Mouse (Mus musculus) lung, adult 18-20 months (tissue): ENCODE measurements at regions not wholly inside any gene's neighbourhood (a gene's known extent, or its start where the extent isn't known, plus 50 kb on each side); places are given as distances from the start of the nearest gene placed in this dataset.

ENCODE experiments used
- DNase-seq, 2 experiments: peaks; one replicate each; pipeline ENCODE4 v3.0.0; 2022; ENCODE audit warnings: mixed read lengths in 2 of 2

GRCm38 (mm10) chr9:74342176-74342575 lies 232.0 kb downstream of the Wdr72 start:
- no peak for DNase-seq

GRCm38 (mm10) chr9:74345027-74345426 lies 234.9 kb downstream of the Wdr72 start:
- no peak for DNase-seq

- peak in 1 of 2 experiments; percentile 5 for DNase-seq
Measured at GRCm38 (mm10) chr9:74348776-74349175, 238.6 kb downstream of the Wdr72 start.

GRCm38 (mm10) chr9:74365930-74366438 lies 255.8 kb downstream of the Wdr72 start:
- DNase-seq, result no peak

- no peak for DNase-seq
Measured at GRCm38 (mm10) chr9:74376191-74376590, 266.0 kb downstream of the Wdr72 start.

GRCm38 (mm10) chr9:74377204-74377603 lies 267.0 kb downstream of the Wdr72 start:
- no peak for DNase-seq

GRCm38 (mm10) chr9:74384206-74384896 lies 274.2 kb downstream of the Wdr72 start:
- DNase-seq, result no peak

- DNase-seq, result no peak
Measured at GRCm38 (mm10) chr9:74425594-74425993, 315.4 kb downstream of the Wdr72 start.

GRCm38 (mm10) chr9:74449981-74450380 lies 339.8 kb downstream of the Wdr72 start:
- DNase-seq, result no peak

GRCm38 (mm10) chr9:74461084-74461483 lies 350.9 kb downstream of the Wdr72 start:
- DNase-seq, result no peak

GRCm38 (mm10) chr9:74476830-74477229 lies 366.7 kb downstream of the Wdr72 start:
- peak in 1 of 2 experiments; percentile 2 for DNase-seq

GRCm38 (mm10) chr9:74479273-74479672 lies 369.1 kb downstream of the Wdr72 start:
- DNase-seq, result no peak

- no peak for DNase-seq
Measured at GRCm38 (mm10) chr9:74513887-74514286, 347.8 kb upstream of the Onecut1 start.

- peak in 1 of 2 experiments; percentile 15 for DNase-seq
Measured at GRCm38 (mm10) chr9:74528550-74528949, 333.2 kb upstream of the Onecut1 start.

GRCm38 (mm10) chr9:74530317-74530716 lies 331.4 kb upstream of the Onecut1 start:
- peak; percentile 8 to 26 for DNase-seq

- no peak for DNase-seq
Measured at GRCm38 (mm10) chr9:74530748-74531147, 331.0 kb upstream of the Onecut1 start.

- DNase-seq, result no peak
Measured at GRCm38 (mm10) chr9:74531986-74532385, 329.7 kb upstream of the Onecut1 start.

GRCm38 (mm10) chr9:74534976-74535375 lies 326.7 kb upstream of the Onecut1 start:
- DNase-seq, result no peak

GRCm38 (mm10) chr9:74556116-74556515 lies 305.6 kb upstream of the Onecut1 start:
- DNase-seq, result no peak

GRCm38 (mm10) chr9:74592757-74593156 lies 269.0 kb upstream of the Onecut1 start:
- DNase-seq, result no peak

GRCm38 (mm10) chr9:74593970-74594369 lies 267.8 kb upstream of the Onecut1 start:
- no peak for DNase-seq

GRCm38 (mm10) chr9:74604415-74604814 lies 257.3 kb upstream of the Onecut1 start:
- DNase-seq, result no peak

GRCm38 (mm10) chr9:74621957-74622356 lies 239.8 kb upstream of the Onecut1 start:
- no peak for DNase-seq

GRCm38 (mm10) chr9:74645394-74645793 lies 216.3 kb upstream of the Onecut1 start:
- DNase-seq, result no peak

- no peak for DNase-seq
Measured at GRCm38 (mm10) chr9:74650036-74650435, 211.7 kb upstream of the Onecut1 start.
